Mouse (Mus musculus) CD4-positive, CD25-positive, alpha-beta regulatory T cell, adult 4 months (primary cell): ENCODE results near the gene Acss3. TPM values are rescaled to one million over a fixed set of nuclear protein-coding genes. Genes with fewer than 3 reads are reported as not detected.

Source experiments
- ATAC-seq: one replicate; pipeline ENCODE4 v1.8.0; 2017
- polyA plus RNA-seq, 2 experiments: library from polyadenylated mRNA; unstranded; fragments of 100-300 nt; shearing (Covaris generic); gene quantifications; one replicate each; pipeline ENCODE4 v1.2.1; 2017

Gene Acss3
- not detected for polyA plus RNA-seq

DNA sequence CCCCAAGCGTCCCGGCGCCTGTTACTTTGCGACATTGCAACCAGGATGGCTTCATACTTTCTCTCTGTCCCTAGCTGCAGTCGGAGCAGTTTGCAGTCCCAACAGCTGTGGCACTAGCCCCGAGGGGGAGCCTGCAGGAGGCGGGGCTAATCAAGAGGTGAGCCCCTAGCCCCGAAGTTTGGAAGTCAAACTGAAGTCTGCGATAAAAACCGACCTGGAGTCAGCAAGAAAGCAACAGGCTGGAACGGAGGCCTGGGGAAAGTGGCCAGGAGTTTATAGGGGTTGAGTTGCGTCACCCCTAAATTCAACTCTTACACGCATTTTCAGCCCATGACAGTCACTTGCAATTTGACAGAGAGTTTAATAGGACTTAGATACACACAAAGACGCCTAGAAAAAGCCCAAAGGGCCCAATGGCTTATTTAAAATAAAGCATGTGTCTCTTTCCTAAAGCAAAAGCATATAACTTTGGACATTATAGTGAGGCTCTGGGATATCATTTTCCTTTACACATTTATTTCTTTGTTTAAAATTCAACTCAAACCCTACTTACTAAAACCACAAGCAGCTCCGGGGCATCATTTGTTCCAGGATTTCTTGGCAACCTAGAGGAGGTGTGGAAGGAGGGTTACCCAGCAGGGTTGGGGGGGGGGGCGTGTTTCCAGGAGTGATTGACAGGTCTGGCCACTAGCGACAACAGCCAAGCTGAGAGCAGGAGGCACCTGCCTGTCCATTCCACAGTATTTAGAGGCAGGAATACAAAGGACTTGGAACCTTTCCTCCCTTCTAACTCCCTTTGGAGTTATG is at the start of gene Acss3:
Acss3 (minus strand) TSS at position 140 of the 807 bp plus-strand sequence.
- ATAC-seq = no peak

DNA sequence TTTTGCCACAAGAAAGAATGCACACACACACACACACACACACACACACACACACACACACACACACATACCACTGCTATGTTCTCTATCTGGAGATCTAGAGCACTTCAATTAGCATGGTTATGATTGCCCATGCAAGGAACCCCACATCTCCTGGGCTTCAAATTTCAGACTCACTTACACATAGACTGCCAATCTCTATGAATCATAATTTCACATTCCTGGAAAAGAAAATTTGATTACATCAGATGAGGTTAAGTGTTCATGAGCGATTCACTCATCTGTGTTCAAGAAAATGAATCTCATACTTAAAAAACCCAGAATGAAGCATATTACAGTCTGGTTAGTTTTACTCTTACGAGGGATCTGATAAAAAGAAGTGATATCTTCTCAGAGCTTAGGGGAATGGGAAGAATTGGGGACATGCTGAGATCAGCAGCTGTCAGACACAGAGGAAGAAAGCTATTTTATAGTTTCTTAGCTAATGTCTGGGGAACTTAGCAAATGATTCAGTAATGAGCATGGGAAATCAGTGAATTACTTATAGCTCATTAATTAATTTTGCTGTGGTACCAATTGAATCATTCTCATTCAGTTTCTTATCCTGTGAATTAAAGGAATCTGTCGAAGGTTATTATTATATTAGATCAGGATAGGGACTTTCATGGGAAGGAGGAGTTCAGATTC is 48.7 kb upstream of the Acss3 start:
- ATAC-seq = no peak

DNA sequence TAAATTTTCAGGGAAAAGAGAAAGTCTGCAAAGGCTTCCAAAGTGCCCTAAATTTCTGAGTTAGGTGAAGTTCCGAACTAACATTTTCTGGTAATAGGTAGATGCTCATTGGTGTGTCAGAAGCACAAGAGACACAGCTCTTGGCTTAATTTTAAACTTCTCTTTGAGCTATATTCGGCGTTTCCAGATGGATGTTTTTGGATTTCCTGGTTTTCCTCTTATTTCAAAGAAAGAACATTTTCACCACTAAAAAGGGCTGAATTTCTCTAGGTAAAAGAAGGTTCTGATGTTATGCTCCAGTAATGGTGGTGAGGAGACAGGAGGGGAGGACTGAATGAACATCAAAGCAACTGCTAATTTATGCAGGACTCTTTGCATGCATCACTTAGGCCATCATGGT is 43.0 kb upstream of the Acss3 start:
- no peak for ATAC-seq

DNA sequence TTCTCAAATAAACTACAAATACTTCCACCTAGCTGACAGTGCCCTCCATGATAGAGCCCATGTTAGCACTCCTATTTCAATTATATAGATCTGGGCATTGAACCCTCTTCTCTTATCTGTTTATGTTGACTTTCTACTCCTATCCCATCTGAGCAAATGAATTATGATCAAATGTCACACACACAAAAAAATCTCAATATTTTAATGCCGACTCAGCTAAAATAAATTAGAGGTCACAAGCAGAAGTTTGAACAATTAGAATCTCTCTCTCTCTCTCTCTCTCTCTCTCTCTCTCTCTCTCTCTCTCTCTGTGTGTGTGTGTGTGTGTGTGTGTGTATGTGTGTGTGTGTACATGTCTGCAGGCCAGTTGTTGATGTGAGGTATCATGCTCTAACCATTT is 25.3 kb upstream of the Acss3 start:
- ATAC-seq = no peak

DNA sequence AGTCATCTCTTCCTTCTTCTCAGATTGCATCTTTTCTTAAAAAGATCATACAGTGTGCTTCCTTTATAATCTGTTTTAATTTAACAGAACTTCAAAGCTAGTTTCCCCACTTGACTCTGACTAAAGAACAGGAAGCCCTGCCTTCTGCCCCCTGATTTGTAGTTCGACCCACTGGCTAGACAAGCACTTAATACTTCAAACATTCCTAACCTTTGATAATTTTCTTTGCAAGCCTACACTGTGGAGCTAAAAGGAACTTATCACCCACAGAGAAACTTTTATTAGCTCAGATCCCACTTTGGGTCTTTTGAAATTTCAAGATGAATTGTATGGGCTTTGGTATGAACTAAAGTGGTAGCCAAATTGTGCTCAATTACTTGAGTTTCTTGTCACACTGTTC is 20.5 kb upstream of the Acss3 start:
- ATAC-seq = no peak

DNA sequence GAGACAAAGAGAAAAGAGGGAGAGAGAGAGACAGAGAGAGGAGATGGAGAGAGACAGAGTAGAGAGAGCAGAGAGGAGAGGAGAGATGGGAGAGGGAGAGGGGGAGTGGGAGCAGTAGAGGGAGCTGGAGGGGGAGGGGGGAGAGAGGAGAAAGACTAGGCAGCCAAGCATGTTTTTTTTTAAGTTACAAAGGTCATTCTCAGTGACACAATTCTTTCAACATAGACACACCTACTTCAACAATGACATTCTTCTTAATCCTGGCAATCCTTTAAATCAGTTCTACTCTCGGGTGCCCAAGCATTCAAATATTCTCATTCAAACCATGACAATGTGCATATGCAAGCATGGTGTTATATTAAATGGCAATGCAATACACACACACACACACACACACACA is 19.4 kb upstream of the Acss3 start:
- no peak for ATAC-seq

DNA sequence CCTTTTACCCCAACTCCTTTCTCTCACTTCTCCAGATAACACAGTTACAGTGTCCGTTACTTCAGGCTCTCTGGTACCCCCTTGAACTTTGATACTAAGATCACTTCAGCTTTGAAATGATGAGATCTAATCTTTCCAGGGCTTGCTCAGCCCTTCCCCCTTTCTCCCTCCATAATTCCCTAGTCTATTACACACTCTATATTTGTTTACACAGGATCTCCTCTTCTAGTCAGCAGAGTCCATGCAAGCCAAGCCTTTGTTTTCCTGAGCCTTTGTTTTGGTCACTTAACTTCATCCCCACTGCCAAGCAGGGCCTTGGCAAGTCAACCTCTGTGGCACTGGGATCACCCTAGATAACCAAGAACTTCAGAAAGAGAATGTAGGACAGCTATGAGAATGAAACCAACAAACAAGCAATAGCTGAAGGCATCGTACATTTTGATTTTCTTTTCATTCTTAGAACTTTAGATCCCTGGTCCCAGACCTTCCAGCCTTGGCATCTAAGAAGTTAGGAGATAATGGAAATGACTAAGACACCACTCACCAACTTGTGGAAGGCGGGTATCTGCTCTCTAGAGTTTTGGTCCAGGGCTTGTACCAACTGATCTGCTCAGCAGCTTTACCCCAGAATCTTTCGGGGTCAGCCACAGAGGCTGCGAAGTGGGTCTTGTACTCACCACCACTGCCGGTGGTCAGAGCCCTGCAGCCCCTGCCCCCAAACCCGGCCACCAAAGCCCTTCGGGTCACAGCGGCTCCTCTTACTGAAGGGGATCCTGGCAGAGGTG is 532 bp downstream of the Acss3 start:
- no peak for ATAC-seq

DNA sequence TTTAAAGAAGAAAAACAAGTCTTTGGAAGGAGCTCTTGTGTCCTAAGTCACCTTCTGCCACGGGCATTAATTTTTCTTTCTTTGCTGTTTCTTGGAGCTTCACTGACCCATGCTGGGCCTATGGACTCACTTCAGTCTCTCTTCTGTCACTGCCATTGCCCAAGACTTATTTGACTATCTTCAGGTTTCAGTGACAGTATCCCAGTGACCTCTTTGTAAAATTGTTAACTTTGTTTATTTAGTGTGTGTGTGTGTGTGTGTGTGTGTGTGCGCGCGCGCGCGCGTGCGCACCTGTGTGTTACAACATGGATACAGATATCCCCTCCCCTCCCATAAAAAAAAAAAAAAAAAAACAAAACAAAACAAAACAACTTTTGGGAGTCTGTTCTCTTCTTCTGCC is 2.2 kb downstream of the Acss3 start:
- no peak for ATAC-seq

DNA sequence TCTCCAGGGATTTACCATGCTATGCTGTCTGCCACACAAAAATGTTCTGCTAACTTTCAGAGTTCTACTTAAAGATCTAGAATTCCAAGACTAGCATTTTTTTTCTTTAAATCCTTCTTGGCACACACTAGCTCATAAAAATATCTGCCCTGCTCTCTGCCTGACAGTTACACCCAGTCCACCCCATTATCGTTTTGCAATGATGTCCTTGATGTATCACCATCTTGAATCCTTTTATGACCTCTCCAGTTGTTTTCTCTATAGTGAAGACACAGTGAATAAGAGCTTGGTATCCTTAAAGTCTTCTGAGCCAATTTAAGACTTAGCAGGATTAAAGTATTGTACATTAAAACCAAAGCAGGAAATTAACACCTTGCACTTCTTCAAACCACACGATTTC is 4.3 kb downstream of the Acss3 start:
- no peak for ATAC-seq

DNA sequence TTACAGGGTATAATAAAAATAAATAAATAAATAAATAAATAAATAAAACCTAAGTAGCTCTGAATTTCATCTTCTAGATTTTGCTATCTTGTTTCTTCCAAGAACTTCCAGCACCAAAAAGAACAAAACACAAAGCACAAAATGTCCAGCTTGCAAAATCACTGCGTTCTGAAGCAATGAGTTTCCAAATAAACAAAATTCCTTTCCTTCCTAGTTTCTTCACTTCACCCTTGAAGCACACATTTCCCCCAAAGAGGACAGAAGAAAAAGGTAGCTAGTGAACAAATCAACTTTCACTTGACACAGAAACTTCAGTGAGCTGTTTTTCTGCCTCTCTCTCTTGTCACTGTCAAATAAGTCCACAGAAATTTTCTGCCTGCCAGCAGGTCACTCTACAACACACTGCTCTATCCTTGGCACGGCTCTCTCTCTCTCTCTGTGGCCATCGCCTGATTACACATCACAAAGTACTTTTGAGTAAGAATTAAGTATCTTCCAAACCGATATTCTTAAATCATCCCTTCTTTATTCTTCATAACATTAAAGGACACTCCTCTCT is 6.7 kb downstream of the Acss3 start:
- no peak for ATAC-seq

DNA sequence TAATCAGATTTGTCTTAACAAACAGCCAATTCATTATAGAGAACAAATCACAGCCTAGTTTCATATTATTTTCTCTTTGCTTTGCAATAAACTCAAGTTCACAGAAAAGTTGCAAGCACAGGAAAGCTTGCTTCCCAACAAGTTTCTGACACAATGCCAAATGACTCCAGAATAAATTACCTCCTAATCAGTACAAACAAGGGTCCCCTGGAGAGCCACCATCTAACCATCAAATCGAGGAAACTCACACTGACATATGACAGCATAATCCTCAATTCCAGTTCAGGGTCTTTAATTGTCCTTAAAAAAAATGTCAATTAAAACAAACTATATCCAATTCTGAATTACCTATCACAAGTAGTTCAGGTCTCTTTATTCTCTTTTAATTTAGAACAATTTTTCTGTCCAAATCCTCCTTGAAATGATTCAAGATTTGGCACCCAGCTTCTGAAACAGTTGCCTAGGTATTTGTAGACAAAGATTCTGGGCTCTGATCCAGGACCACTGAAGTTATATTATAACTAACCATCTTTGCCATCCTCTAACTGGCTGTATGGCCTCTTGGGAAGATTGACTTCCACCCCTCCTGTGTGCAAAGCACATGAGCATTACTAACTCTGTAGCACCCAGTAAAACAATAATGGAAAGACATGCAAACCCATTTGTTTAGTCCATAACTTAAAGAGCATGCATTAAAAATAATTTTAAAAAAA is 7.4 kb downstream of the Acss3 start:
- no peak for ATAC-seq

DNA sequence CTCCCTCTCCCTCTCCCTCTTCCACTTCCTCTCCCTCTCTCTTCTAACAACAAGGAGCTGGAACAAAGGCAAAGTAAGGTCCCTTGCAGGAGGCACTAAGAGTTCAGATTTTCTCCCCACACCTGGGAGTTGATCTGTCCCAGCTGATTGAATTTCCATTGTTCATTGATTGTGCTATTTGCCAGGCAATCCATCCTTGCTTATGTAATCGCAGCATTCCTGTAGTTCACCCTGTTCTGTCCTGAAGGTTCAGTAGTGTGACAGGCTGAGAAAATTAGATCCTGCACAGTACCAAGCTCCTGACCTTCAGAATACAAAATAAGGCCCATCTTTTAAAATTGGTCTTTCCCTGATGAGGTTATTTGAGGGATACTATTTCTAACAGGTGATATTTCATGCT is 8.3 kb downstream of the Acss3 start:
- no peak for ATAC-seq

DNA sequence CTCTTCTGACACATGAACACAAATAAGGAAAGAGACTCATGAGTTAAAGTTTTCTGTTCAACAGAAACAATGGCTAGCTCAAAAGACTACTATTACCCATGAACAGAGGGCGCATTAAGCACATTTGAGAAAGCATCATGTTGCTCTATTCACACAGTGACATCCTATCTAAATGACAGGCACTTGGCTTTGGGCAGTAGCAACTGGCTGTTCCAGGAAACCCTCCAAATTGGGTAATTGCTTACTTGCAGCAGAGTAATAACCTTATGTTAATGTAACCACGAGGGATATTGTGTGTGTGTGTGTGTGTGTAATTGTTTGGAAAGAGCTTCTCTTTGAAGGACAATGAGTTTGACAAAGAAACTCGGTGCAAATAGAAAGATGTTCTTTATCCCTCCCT is 29.0 kb downstream of the Acss3 start:
- ATAC-seq = no peak

DNA sequence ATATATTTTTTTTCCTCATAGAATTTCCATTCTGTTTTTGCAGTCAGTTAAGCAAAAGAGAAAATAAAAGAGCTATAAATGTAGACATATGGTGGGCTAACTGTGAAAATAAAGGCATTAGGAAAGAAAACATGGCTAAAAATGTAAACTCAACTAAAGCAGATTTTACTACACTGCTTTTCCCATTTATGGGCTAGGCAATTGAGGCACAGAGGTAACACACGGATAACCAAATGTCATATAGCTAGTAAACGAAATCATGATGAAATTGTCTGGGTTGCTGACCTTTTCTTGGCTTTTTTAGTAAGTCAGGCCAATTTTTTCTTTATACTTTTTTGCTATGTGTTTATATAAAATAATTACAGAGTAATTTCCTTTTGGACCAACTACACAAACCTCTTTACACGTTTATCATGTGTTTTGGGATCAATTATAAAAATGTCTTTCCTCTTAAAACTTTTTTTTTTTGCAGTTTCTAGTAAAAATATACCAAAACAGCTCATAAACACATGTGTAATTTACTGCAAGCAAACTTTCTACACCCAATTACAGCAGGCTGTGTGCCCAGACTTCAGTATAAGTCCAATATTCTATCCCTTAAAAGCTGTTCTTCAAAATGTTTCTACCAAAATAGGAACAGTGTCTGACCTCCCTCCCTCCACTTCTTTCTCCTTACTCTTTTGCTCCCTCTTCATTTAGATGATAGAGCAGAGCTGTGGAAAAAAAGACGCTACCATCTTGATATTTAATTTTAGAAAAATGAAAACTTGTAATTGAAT is 69.4 kb downstream of the Acss3 start:
- no peak for ATAC-seq

DNA sequence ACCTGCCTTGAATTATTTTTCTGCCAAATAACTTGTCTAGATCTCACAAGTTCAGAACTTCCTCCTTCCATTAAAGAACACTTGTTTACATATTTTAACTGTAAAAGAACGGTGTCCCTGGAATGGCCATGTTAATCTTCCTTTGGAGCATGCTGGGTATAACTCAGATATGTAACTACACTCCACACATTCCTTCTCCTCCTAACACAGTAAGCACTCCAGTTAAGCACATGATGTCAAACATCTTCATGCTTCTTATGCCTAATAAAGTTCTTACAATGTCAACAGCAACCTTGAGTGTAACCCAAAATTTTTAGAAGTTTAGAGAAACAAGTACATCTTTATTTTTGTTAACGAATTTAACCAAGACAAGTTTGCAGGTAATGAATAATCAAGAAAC is 73.0 kb downstream of the Acss3 start:
- no peak for ATAC-seq

DNA sequence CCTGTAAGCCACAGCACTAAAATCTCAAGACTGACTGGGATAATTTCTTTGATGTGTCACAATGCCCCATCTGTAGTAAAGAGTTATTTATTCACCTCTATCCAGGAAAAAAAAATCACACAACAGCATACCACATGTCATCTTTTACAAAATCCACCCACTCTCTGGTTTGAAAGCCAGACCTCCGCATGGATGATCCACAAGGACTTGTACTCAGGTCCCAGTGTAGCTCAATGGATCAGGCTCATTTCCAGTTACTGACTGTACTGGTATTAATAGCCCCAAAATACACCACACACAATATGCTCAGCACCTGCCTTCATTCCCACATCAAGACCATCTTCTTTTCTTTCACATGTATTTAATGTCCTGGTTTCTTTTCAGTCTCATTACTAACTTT is 80.8 kb downstream of the Acss3 start:
- no peak for ATAC-seq

DNA sequence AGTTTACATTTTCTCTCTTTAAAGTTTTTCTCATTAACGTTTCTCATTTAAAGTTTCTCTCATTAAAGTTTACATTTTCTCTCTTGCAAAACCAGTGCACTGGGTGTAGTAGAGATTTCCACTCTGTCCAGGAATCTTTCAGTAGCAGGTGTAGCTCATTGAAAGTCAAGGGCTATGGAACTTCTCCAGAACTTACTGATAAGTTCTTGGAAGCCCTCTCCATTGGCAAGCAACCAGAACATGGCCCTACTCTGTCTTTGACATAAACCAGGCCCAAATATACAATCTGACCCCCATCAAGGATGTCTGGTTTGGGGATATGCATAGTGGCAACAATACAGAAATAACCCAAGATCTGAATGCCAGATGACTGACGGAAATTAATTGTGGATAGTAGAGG is 82.6 kb downstream of the Acss3 start:
- ATAC-seq = no peak

DNA sequence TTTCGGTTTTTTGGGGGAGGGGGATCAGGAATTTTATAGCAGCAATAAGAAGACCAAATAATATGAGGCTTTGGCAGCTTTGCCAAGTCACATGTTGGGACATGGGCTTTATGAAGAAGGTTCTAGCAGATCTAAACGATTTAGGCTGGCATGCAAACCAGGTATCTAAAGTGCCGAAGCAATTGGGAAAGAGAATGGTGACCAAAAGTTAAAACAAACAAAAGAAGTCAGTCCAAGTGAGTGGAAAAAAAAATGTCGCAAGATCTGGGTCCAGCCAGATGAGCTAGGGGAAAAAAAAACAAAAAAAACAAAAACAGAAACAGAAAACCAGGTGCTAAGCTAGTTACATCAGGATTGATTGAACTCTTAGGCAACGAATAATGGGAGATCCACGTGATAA is 83.1 kb downstream of the Acss3 start:
- ATAC-seq = no peak

DNA sequence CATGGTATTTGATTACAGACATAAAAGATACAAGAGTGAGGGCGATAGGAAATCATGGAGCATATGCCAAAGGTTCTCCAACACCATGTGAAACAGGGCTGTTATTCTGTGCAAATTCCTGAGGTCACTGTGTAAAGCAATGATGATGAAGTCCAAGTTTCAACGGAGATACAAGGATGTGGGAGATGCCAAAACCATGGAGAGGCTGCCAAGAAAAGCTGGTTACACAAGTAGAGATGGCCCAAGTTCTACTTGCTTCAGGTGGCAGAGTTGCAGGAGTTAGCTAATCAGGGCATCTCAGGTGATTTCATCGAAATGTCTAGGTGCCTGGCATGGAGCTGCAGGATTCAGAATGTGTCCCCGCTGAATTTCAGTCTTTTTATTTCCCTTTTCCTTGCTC is 84.3 kb downstream of the Acss3 start:
- no peak for ATAC-seq

DNA sequence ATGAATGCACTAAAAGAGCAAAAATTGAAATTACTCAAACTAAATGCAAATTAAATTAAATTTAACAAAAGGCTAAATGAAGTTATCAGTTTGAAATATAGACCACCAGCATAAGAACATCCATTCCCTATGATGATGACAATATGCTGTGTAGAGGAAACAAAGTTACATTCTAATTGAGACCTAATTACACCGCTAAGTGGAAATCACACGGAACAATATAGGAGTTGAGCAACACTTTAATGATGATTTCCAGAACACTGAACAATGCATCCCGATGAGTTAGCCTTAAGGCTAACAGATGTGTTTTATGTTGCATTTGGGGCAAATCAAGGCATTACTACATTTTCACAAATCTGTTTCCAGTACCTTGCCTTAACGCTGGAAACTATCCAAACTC is 99.2 kb downstream of the Acss3 start:
- ATAC-seq = no peak

DNA sequence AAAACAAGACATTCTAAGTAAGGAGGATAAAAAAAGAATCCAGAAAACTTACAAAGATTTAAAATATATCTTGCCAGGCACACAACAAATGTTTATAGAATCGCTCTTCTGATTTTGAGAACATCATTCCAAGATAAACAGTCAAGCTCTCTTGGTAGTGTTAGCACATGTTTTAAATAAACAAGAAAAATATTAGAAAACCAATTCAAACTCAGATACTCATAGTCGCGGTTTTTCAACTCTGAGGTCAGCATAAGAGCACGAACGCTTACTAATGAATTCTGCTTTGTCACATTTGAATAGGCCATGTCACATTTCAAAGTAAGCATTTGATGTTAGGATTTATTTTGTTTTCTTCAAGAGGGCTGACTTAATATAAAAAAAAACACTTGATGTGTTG is 102.3 kb downstream of the Acss3 start:
- ATAC-seq = no peak

DNA sequence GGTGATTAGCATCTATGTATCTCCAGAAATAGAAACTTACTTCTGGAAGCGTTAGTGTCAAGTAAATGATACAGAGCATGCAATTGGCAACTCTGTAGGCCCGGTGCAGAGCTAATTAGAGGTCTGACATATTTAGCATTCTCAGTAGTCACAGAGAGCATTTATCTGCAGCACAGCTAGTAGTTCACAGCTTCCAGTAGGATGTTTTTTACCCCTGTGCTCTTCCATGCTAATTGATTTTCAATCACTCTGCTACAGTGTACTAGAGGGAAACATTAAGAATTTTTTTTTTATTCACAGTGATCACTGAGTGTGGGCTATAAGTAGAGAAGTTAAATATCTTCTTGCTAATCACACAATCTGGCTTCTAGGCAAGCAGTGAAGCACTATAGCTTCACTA is 112.3 kb downstream of the Acss3 start:
- no peak for ATAC-seq
